Mouse (Mus musculus) bone marrow, adult 2 months (tissue): ENCODE data around the gene Cdkn1c.

Source experiments
- CTCF ChIP-seq: fragments of 200-500 bp; IDR thresholded peaks from 2 replicates; pipeline ENCODE4 v1.5.1; 2011; ENCODE audit warnings: low read length, control low read depth; ENCODE audit not compliant: control insufficient read depth, insufficient read depth
- POLR2A ChIP-seq: fragments of 200-500 bp; IDR thresholded peaks from 2 replicates; pipeline ENCODE4 v1.6.1; 2011; ENCODE audit warnings: low read depth, mild to moderate bottlenecking, control low read depth, low read length, borderline replicate concordance; ENCODE audit not compliant: control insufficient read depth

- no peak for TF ChIP-seq POLR2A
- no peak for TF ChIP-seq CTCF
Measured at GRCm38 (mm10) chr7:143467714-143468113, 6.9 kb upstream of the Cdkn1c start.
